Mouse (Mus musculus): ENCODE measurements around the gene Hmox1.

The Hmox1 gene

GRCm38 (mm10) chr8:75093399-75094156, at the start of gene Hmox1:
Gene Hmox1 (plus strand): TSS chr8:75093621.
- DNase-seq (ENCODE audit: low spot score in 2 of 2) = peak; percentile 79 to 88

- no peak for DNase-seq (ENCODE audit: low spot score in 2 of 2)
Measured at GRCm38 (mm10) chr8:75046303-75046702, 47.1 kb upstream of the Hmox1 start.

- DNase-seq (ENCODE audit: low spot score in 2 of 2) = no peak
Measured at GRCm38 (mm10) chr8:75047784-75048183, 45.6 kb upstream of the Hmox1 start.

GRCm38 (mm10) chr8:75053342-75053741, 40.1 kb upstream of the Hmox1 start:
- no peak for DNase-seq (ENCODE audit: low spot score in 2 of 2)

- DNase-seq (ENCODE audit: low spot score in 2 of 2) = no peak
Measured at GRCm38 (mm10) chr8:75055673-75056072, 37.7 kb upstream of the Hmox1 start.

- no peak for DNase-seq (ENCODE audit: low spot score in 2 of 2)
Measured at GRCm38 (mm10) chr8:75060022-75060421, 33.4 kb upstream of the Hmox1 start.

- DNase-seq (ENCODE audit: low spot score in 2 of 2) = no peak
Measured at GRCm38 (mm10) chr8:75060815-75061214, 32.6 kb upstream of the Hmox1 start.

GRCm38 (mm10) chr8:75063290-75063689, 30.1 kb upstream of the Hmox1 start:
- no peak for DNase-seq (ENCODE audit: low spot score in 2 of 2)

GRCm38 (mm10) chr8:75064790-75065189, 28.6 kb upstream of the Hmox1 start:
- no peak for DNase-seq (ENCODE audit: low spot score in 2 of 2)

GRCm38 (mm10) chr8:75067287-75067686, 26.1 kb upstream of the Hmox1 start:
- no peak for DNase-seq (ENCODE audit: low spot score in 2 of 2)

- DNase-seq (ENCODE audit: low spot score in 2 of 2) = no peak
Measured at GRCm38 (mm10) chr8:75070297-75070696, 23.1 kb upstream of the Hmox1 start.

- DNase-seq (ENCODE audit: low spot score in 2 of 2) = peak; percentile 76 to 86
Measured at GRCm38 (mm10) chr8:75071627-75072346, 21.6 kb upstream of the Hmox1 start.

- no peak for DNase-seq (ENCODE audit: low spot score in 2 of 2)
Measured at GRCm38 (mm10) chr8:75074876-75075275, 18.5 kb upstream of the Hmox1 start.

- no peak for DNase-seq (ENCODE audit: low spot score in 2 of 2)
Measured at GRCm38 (mm10) chr8:75078215-75078614, 15.2 kb upstream of the Hmox1 start.

GRCm38 (mm10) chr8:75078851-75079250, 14.6 kb upstream of the Hmox1 start:
- DNase-seq (ENCODE audit: low spot score in 2 of 2) = no peak

GRCm38 (mm10) chr8:75081364-75082040, 11.9 kb upstream of the Hmox1 start:
- DNase-seq (ENCODE audit: low spot score in 2 of 2) = no peak

GRCm38 (mm10) chr8:75082181-75082805, 11.1 kb upstream of the Hmox1 start:
- no peak for DNase-seq (ENCODE audit: low spot score in 2 of 2)

- DNase-seq (ENCODE audit: low spot score in 2 of 2) = peak; percentile 92
Measured at GRCm38 (mm10) chr8:75083846-75084245, 9.6 kb upstream of the Hmox1 start.

- no peak for DNase-seq (ENCODE audit: low spot score in 2 of 2)
Measured at GRCm38 (mm10) chr8:75084382-75085064, 8.9 kb upstream of the Hmox1 start.

- DNase-seq (ENCODE audit: low spot score in 2 of 2) = no peak
Measured at GRCm38 (mm10) chr8:75086002-75086401, 7.4 kb upstream of the Hmox1 start.

- no peak for DNase-seq (ENCODE audit: low spot score in 2 of 2)
Measured at GRCm38 (mm10) chr8:75087127-75087526, 6.3 kb upstream of the Hmox1 start.

Data from spleen, postnatal 4 days (tissue).